Mouse (Mus musculus) 3T3-L1 (cell line): ENCODE measurements around the gene Mc1r.
A peak's percentile ranks its signal among the peaks of the same experiment; 100 is the strongest.
"Not testable (repeated sequence)": the region's sequence is repeated elsewhere in the genome, so short reads cannot be mapped to it uniquely, and the experiment has no call there.

Source experiments
- DNase-seq: peaks from one replicate; pipeline ENCODE4 v3.0.0-alpha.2; 2015; ENCODE audit warnings: low read depth, low spot score

Mc1r gene

GRCm38 (mm10) chr8:123430936-123431335 lies 24.0 kb downstream of the Mc1r start:
- not testable (repeated sequence) for DNase-seq

DNA sequence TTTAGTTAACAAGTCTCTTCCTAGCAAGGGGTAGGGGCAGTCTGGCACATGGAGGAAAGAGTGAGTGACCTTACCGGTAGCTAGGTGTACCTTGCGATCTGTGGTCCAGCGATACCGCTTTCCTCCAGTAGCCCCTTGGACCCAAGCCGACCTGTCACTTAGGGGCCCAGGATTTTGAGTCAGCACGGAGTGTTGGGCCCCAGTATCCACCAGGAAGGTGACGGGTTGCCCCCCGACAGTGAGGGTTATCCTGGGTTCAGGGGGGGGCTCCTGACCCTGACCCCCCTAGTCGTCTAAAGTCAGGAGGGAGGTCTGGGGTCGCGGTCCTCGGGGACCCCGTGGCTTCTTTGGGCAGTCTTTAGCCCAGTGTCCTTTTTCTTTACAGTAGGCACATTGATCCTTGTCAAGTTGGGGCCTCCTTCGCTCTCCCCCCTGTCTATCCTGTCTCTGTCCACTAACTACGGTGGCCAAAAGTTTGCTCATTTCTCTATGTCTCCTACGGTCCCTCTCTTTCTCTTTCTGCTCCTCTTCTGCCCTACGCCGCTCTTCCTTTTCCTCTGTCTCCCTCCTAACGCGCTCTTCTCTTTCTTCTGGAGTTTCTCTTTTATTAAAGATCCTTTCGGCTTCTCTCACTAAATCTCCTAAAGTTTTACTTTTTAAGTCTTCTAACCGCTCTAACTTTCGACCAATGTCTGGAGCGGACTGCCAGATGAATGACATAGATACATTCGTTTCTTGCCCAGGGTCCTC lies 24.9 kb downstream of the Mc1r start:
- DNase-seq: no peak

- no peak for DNase-seq
Measured at GRCm38 (mm10) chr8:123432381-123432780, 25.5 kb downstream of the Mc1r start.

- DNase-seq: not testable (repeated sequence)
Measured at GRCm38 (mm10) chr8:123433241-123433974, 26.5 kb downstream of the Mc1r start.

GRCm38 (mm10) chr8:123441788-123442187 lies 34.9 kb downstream of the Mc1r start:
- DNase-seq: no peak

GRCm38 (mm10) chr8:123442351-123442750 lies 35.4 kb downstream of the Mc1r start:
- no peak for DNase-seq

DNA sequence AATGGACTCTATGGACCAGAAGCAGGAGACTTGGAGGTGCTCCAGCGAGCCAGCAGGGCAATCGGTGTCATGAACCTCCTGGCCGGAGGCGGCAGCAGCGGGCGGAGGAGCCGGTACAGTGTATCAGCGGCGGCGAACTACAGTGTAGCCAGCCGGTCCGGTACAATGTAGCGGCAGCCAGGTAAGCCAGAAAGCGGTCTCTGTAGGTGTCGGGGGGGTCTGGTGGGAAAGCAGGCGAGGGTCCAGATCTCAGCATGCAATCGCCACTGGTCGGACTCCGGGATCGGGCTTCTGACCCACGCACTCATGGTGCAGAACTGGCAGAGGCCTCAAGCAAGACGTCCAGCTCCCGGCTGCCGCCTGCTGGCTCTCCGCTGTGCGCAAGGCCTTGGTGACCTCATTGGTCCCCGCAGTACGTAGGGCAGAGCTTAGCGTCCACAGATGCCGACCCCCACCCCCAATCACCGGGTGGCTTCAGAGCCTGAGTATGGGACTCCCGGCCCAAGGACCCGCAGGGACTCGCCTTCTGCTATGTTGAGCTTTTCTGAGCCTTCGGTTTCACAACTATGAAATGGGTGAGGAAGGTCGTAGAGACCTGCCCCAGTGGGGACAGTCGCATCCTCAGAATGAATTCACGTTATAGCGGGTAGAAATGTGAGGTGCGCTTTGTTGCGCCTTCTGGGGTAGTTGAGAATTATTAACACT lies 36.1 kb downstream of the Mc1r start:
- peak; percentile 85 for DNase-seq

GRCm38 (mm10) chr8:123443576-123443921 lies 36.6 kb downstream of the Mc1r start:
- DNase-seq: peak; percentile 20

DNA sequence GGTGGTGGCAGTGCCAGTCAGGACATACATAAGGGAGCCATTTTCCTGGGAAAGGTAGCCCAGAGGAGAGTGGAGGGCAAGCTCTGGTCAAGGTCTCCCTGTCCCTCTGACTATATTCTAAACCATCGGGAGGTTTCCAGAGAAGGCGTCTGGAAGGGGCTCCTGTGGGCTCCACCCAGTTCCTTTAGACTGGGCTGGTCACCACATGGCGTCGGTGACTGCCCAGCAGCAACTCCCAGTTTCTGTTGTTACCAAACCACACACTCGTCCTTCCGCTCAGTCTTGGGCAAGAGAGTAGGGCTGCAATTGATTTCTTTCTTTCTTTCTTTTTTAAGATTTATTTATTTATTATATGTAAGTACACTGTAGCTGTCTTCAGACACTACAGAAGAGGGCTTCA lies 37.2 kb downstream of the Mc1r start:
- no peak for DNase-seq

DNA sequence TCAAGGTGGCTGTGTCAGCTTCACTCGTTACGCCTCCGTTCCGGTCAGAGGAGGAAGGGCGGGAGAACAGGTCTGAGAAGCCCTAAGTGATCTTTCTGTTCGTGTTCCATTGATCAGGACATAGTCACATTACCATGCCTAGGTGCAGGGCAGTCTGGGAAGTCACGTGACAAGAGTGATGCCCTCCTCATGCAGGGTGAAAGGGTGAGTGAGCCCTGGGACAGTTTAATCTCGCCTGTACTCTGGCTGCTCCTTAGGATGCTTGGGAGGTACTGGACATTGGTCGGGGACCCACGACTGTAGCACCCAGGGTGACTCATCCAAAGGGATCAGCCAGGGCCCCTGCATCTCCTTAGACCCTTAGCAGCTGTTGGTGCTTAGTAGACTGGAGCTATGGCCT lies 39.1 kb downstream of the Mc1r start:
- DNase-seq: no peak

DNA sequence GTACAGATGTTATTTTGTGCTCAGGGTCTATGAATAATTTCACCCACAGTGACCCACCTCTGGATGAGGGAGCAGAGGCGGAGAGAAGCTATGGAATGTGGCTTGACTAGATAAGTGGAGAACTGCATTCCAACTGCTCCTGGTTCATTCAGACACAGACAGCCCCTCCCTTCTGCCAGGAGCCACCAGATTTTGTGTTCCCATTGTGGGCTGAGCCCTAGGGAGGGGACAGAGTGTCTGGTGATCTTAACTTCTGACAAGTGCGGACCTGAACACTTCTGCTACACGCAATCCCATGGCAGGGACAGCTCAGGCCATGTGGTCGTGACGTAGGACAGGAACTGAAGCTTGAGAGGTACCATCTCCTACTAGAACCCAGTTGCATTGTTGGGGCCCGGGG lies 39.9 kb downstream of the Mc1r start:
- DNase-seq: peak; percentile 1

DNA sequence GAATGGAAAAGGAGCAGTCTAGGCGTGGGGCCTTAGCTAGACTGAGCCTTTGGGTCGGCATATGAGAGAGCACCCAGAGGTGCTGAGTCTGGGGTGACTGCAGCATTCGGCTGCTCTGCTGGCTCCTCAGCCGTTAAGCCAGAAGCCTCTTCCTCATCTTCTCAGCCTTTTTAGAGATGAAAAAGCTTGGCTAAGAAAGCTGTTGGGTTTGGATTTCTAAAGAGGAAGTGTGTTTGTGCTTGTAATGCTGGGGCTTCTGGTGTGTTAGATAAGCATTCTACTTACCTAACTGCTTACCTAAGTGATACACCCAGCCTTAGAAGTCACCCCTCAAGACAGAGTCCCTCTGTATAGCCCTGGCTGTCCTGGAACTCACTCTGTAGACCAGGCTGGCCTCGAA lies 43.9 kb downstream of the Mc1r start:
- DNase-seq: peak; percentile 1

DNA sequence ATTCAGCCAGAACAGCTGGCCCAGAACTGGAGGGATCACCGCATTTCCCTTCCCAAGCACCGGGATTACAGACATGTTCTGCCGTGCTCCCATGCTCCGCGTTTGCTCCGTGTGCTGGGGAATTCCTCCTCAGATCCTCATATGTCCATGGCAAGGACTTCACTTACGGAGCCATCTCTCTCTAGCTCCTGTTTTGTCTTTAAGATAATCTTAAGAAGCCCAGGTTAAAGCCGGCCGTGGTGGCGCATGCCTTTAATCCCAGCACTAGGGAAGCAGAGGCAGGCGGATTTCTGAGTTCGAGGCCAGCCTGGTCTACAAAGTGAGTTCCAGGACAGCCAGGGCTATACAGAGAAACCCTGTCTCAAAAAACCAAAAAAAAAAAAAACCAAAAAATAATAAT lies 44.8 kb downstream of the Mc1r start:
- DNase-seq: not testable (repeated sequence)

DNA sequence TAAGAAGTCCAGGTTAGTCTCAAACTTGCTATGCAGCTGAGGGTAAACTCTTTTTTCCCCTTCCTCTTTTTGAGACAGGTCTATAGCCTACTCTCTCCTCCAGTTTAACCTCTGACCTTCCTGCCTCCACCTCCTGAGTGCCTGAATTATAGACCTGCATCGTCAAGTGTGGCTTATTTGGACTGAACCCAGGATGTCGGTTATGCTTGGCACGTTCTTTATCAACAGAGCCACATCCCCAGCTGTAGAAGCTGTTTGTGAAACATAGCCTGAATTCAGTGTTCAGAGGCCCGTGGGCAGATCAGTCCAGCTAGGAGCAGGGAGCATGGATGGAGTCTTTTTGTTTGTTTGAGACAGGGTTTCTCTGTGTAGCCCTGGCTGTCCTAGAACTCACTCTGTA lies 45.2 kb downstream of the Mc1r start:
- no peak for DNase-seq

DNA sequence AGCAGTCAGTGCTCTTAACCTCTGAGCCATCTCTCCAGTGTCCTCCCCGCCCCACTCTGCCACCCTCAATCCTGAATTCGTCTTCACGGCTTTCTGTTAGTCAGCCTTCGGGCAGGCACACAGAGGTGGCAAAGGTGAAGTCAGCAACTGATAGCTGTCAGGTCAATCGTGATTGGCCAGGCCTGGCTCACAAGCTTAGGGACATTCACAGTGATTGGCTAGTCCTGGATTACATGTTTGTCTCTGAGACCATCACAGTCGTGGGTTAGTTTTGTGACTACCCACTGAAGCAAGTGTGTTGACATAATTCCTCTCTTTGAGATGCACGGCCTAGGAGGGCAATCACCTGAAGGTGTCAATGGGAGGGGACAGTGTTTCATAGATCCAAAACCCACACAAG lies 46.4 kb downstream of the Mc1r start:
- no peak for DNase-seq

DNA sequence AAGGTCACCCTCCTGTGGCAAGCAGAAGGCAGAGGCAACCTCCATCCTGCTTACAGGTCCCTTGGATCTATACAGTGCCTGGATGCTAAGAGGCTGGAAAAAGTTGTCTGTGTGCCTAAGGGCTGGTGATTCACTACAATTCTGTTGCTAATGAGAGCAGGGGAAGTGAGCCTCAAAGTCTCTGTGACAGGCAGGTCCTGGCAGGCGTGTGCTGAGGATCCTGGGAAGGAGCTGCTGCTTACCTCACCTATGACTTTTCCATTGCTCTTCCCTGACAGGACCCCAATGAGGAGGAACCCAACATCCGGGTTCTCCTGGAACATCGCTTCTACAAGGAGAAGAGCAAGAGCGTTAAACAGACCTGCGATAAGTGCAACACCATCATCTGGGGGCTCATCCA lies 47.0 kb downstream of the Mc1r start:
- DNase-seq: no peak

GRCm38 (mm10) chr8:123454559-123454958 lies 47.7 kb downstream of the Mc1r start:
- no peak for DNase-seq
